Mouse (Mus musculus) embryonic fibroblast, embryonic 13.5 days (primary cell): ENCODE data around the gene Kmt2a. TPM values are rescaled to one million over a fixed set of nuclear protein-coding genes. Genes with fewer than 3 reads are reported as not detected.

Source experiments
- H3K27ac ChIP-seq: 2 replicates; pipeline ENCODE4 v1.5.1; 2012; ENCODE audit warnings: low read length, control low read depth, inconsistent platforms; ENCODE audit not compliant: insufficient read depth
- H3K4me1 ChIP-seq: 2 replicates; pipeline ENCODE4 v1.6.1; 2011; ENCODE audit warnings: low read length; ENCODE audit not compliant: control insufficient read depth, insufficient read depth
- H3K4me3 ChIP-seq: 2 replicates; pipeline ENCODE4 v1.5.1; 2011; ENCODE audit warnings: mild to moderate bottlenecking, control low read depth, low read length; ENCODE audit not compliant: insufficient read depth
- CTCF ChIP-seq: IDR thresholded peaks from 2 replicates; pipeline ENCODE4 v1.5.1; 2011; ENCODE audit warnings: mild to moderate bottlenecking, control low read depth, low read length, moderate library complexity, borderline replicate concordance; ENCODE audit not compliant: insufficient read depth
- POLR2A ChIP-seq: IDR thresholded peaks from 2 replicates; pipeline ENCODE4 v1.6.1; 2011; ENCODE audit warnings: low read depth, mild to moderate bottlenecking, control low read depth, low read length, moderate library complexity
- polyA plus RNA-seq: library from polyadenylated mRNA; stranded (reverse); fragments of >200 nt; gene quantifications from 2 replicates; pipeline ENCODE4 v1.2.4, GENCODE M21; 2011; ENCODE audit warnings: low read depth; ENCODE audit not compliant: missing spikeins, insufficient read length

The Kmt2a gene
- 29.0 and 32.1 TPM in 2 replicates for polyA plus RNA-seq

DNA sequence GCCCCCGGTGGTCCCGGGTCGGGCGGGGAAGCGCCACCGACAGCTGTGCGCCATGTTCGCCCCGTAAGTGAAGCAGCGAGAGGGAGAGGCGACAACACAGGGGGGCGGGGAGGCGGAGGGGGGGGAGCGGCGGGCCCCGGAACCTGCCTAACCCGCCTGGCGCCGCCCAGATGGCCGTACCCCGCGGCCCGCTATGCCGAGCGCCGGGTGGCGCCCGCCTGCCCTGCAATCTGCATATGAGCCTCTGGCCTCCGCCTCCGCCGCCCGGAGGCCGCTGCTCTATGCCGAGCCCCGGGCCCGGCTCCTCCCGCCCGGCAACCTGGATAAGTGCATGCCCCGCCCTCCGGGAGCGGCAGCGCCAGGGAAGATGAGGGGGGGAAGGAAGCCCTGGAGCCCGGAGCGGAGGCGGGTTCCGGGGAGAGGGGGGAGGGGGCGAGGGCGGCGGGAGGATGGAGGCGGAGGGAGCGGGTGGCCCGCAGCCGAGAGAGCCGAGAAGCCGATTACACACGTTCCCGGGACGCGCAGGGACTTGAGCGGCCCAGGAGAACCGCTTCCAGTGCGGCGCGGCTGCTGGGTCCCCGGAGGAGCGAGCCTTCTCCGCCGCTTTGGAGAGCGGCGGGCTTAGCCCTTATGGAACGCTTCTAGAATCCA is at the start of gene Kmt2a:
Gene Kmt2a (minus strand): TSS at position 76 of the 651 bp plus-strand sequence.
- Histone ChIP-seq H3K4me1 (peaks cover 8% of the 10 kb centered on the region), H3K27ac (peak within 1 kb of the TSS; percentile 94), H3K4me3 (peak within 1 kb of the TSS; percentile 96)
- TF ChIP-seq POLR2A (peak; percentile 72), CTCF (no peak)

DNA sequence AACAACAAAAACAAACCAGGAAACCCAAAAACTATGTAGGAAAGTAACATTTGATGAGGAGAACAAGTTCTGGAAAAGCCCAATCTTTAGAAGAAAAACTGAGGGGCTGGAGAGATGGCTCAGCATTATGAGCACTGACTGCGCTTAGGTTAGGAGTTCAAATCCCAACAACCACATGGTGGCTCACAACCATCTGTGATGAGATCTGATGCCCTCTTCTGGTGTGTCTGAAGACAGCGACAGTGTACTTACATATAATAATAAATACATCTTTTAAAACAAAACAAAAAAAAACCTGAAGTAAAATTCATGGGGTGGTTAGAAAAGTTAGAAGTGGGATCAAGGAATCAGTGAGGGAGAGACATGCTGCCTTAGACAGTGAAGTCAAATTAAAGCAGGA is 40.4 kb upstream of the Kmt2a start:
- no peak for TF ChIP-seq CTCF
- no peak for TF ChIP-seq POLR2A
- Histone ChIP-seq H3K4me1 (no peaks in the 10 kb centered on the region), H3K4me3 (peak overlapping the region; percentile 58; the same call in 1 of the 2 replicates), H3K27ac (peak overlapping the region; percentile 98)

DNA sequence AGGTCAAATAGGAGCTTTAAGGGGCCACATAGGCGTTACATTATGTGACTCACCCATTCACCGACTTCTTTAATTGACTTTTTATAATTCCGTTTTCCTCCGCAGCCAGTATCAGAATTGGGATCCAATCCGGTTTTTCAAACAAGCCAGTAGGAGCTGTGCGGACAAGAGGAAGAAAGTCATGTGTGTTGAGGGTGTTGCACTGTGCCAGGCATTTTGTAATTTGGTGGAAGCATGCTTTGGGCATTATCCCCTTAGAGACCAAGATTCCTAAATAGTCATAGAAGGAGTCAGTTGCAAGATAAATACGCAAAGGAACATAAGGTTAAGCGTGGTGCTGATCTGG is 40.0 kb upstream of the Kmt2a start:
- TF ChIP-seq POLR2A (peak; percentile 75), CTCF (no peak)
- H3K4me1 ChIP-seq: no peaks in the 10 kb centered on the region
- H3K27ac ChIP-seq: peak overlapping the region; percentile 98
- H3K4me3 ChIP-seq: peak overlapping the region; percentile 58

DNA sequence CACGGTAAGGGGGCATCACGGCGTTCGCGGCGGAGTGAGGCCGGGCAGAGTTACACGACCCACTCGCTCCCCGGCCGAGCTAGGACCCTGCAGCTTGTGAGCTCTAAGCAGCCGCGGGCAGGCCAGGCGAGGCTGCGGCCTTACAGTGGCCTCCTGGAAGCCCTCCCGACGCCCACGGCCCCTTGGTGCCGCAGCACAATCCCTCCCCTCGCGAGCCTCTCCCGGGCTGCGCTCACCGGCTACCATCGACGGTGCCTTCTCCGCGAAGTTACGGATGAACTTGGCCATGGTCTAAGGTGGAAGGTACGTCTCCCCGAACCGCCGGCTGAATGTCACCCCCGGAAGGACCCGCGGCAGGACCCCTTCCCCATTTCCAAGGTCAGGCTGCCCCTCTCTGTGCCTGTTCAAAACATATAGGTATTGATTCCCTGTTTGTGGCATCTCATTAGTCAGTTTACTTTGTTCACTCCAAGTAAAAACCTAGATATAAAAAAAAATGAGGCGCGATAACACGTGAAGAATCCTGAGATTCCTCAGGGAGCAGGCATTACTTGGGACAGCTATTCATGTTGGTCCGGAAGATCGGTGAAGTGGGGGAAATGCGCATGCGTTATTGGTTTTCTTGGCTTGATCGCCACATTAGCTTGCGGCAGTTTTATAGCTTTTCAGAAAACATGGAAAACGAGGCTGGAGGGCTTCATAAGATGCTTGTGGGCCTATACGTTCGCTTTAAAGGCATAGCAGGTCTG is 39.5 kb upstream of the Kmt2a start, which contains the start of gene Atp5l:
Gene Atp5l (minus strand): TSS at position 369 of the 749 bp plus-strand sequence.
- H3K4me3 ChIP-seq: peak within 1 kb of the TSS; percentile 93
- TF ChIP-seq POLR2A: peak; percentile 69
- TF ChIP-seq CTCF: no peak
- peak within 1 kb of the TSS; percentile 98 for H3K27ac ChIP-seq
- H3K4me1 ChIP-seq: no peaks in the 10 kb centered on the region

DNA sequence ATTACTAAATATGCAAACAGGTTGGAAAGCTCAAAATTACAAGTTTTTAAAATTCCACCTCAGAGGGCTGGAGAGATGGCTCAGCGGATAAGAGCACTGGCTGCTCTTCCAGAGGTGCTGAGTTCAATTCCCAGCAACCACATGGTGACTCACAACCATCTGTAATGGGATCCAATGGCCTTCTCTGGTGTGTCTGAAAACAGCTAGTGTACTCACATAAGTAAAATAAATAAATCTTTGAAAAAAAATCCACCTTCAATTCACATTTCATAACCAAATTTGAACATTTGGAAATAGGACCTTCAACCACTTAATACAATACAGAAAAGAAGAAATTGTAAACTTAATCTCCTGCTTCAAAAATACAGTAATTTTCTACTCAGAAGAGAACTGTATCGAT is 38.5 kb upstream of the Kmt2a start:
- TF ChIP-seq POLR2A (no peak), CTCF (no peak)
- H3K4me1 ChIP-seq: no peaks in the 10 kb centered on the region; the same call in 1 of the 2 replicates
- H3K4me3 ChIP-seq: peak overlapping the region; percentile 93
- no peak overlapping the region for H3K27ac ChIP-seq

DNA sequence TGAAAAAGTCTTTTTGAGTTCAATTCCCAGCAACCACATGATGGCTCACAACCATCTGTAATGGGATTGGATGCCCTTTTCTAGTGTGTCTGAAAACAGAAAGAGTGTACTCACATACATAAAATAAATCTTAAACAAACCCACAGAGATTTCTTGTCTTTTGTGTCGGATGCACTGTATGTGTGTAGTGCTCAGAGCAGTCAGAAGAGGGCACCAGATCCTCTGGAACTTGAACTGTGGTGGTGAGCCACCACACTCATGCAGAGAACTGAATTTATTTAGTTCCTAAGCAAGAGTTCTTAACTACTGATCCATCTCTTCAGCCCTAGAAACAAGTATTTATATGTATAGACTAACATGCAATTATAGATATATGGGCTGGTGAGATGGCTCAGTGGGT is 35.1 kb upstream of the Kmt2a start:
- Histone ChIP-seq H3K4me3 (no peak overlapping the region), H3K27ac (no peak overlapping the region), H3K4me1 (no peaks in the 10 kb centered on the region; the same call in 1 of the 2 replicates)
- no peak for TF ChIP-seq POLR2A
- peak; percentile 22; the same call in 1 of the 2 replicates for TF ChIP-seq CTCF

DNA sequence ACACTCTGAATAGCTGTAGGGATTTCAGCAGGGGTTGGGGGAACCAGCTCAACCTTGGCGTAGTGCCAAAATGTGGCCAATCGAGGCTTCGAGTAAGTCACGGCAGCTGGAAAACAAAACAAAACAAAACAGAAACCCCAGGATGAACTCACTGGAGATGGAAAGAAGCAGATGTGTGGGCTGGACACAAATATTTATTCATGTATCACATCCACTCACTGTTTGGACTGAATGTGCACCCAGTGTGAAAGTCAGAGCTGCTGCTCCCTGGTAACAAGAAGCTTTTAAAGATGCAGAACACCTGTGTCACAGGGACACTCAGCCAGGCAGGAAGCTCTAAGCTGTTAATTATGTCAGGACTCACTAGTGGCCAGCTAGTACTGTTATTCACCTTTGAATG is 33.6 kb upstream of the Kmt2a start:
- Histone ChIP-seq H3K4me3 (no peak overlapping the region), H3K4me1 (no peaks in the 10 kb centered on the region; the same call in 1 of the 2 replicates), H3K27ac (no peak overlapping the region)
- no peak for TF ChIP-seq CTCF
- no peak for TF ChIP-seq POLR2A

DNA sequence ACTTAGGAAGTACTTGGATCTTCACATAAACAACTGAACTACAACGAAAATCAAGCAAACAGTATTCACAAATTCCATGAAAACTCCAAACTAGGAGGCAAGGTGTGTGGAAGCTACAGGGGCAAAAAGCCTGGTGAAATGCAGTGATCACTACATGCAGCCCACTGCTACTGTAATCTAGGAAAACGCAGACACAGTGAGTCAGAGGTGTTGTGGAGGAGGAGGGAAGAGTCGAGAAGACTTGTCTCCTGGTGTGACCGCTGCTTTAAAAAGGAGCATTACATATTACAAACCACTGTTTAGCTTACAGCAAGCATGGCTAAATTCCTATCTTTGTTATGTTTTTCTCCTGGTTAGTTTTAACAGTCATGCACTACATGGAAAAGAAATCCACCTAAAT is 30.3 kb upstream of the Kmt2a start:
- Histone ChIP-seq H3K4me3 (no peak overlapping the region), H3K27ac (no peak overlapping the region), H3K4me1 (peaks cover 3% of the 10 kb centered on the region)
- TF ChIP-seq POLR2A: no peak
- no peak for TF ChIP-seq CTCF

DNA sequence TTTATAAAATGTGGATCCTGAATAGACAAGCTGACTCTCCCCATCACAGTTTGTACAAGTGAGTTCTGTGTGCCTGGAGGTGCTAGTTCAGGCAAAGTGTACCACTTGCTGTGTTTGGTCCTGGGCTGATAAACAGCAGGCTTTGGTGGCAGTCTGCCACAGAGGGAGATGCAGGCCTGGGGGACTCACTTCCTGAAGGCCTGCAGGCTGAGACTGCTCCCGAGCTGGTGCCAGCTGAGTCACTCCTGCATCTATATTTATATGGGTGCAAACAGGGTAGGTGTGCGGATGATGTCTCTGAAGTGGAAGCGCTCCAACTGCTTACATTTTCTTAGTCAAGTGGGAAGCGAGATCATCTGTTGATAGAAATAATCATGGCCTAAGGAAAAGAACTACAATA is 24.5 kb upstream of the Kmt2a start:
- no peak overlapping the region for H3K4me3 ChIP-seq
- no peak for TF ChIP-seq POLR2A
- TF ChIP-seq CTCF: no peak
- H3K27ac ChIP-seq: peak overlapping the region; percentile 75
- peaks cover 22% of the 10 kb centered on the region for H3K4me1 ChIP-seq

DNA sequence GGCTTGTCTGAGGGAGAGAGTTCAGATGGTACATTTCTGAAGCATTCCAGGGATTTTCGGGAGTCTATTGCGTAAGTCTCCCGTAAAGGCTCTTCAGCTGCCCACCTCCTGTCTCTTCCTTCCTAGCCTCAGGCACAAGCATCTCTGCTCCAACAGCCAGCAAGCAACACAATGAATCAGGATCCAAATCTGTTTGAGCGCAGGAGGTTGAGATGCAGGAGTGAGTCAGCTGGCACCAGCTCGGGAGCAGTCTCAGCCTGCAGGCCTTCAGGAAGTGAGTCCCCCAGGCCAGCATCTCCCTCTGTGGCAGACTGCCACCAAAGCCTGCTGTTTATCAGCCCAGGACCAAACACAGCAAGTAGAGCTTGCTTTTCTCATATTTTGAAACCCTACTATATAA is 23.9 kb upstream of the Kmt2a start:
- TF ChIP-seq POLR2A: no peak
- TF ChIP-seq CTCF: no peak
- H3K4me1 ChIP-seq: peaks cover 22% of the 10 kb centered on the region
- H3K27ac ChIP-seq: peak overlapping the region; percentile 78
- no peak overlapping the region for H3K4me3 ChIP-seq

DNA sequence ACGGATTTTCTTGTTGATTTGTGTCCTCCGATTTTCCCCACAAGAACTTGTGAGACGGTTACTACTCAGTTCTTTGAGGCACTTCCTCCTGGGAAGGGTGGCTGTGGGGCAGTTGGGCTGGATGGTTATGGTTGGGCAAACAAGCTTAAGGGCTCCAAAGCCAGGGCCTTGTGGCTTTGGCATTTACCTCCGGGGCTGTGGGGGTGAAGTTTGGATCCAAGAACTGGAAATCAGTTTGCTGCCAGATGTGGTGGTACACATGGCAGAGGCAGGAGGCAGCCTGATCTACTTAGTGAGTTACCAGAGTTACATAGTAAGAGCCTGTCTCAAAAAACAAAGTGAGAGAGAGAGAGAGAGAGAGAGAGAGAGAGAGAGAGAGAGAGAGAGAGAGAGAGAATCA is 22.8 kb upstream of the Kmt2a start:
- H3K4me1 ChIP-seq: peaks cover 22% of the 10 kb centered on the region
- peak overlapping the region; percentile 78; the same call in 1 of the 2 replicates for H3K27ac ChIP-seq
- TF ChIP-seq CTCF: no peak
- no peak for TF ChIP-seq POLR2A
- H3K4me3 ChIP-seq: no peak overlapping the region
